1 mouse cellular context compared by ENCODE assay signal in the genomic region with DNA sequence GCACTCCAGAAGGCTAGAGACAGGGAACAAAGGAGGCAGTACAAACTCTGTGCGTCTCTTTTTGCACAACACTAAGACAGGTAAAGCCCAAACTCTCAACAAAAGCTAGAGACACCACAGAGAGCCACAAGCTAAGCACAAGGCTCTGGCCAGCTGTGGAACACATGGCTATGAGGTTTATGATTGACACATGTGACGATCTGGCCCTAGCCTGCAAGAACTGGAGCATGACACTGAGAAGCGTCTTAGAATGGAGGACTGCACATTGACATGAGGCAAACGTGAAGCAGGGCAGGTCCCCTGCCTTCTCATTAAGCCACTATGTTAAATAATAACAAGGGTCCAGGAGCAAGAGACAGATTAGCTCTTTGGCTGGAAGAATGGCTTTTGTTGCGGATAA.
TF ChIP-seq lines count a peak whose summit lies in the region.

No protein-coding gene starts in this region.

TF ChIP-seq in CH12.LX, 34 proteins besides CTCF, POLR2A, EP300 and RAD21 (continued from another document):
- no peak for TF ChIP-seq RCOR1 (conservative IDR thresholded peaks at IDR 0.05; ENCODE audit: low read depth, low read length)
